Mouse (Mus musculus): Measurements from ENCODE around the gene Aqp11. TPM values are rescaled to one million over a fixed set of nuclear protein-coding genes. Genes with fewer than 3 reads are reported as not detected.

Aqp11 gene
- polyA plus RNA-seq, 1 experiment from 2014 or later, result 4.0 TPM

GRCm38 (mm10) chr7:97720109-97720508 is 18.0 kb downstream of the Aqp11 start:
- WGBS, result 79% methylated on average over 5 of the region's 5 CpGs
- Histone ChIP-seq H3K9me3 (no peaks in the 10 kb centered on the region), H3K4me1 (no peaks in the 10 kb centered on the region), H3K27me3 (replicated peaks; ENCODE audit: low read depth, poor library complexity, severe bottlenecking) (no peaks in the 10 kb centered on the region), H3K4me3 (no peak overlapping the region), H3K27ac (replicated peaks) (no peak overlapping the region), H3K36me3 (replicated peaks) (peaks cover 91% of the 10 kb centered on the region)
- DNase-seq (ENCODE audit: low spot score), result no peak

GRCm38 (mm10) chr7:97719078-97719477 is 19.0 kb downstream of the Aqp11 start:
- whole genome bisulfite sequencing, result 72% methylated on average over 5 of the region's 5 CpGs
- H3K4me3 ChIP-seq, result no peak overlapping the region
- no peak for DNase-seq (ENCODE audit: low spot score)
- 0 out of 2 replicates have a peak, but pooled peaks cover 4% of the 10 kb centered on the region for H3K9me3 ChIP-seq
- no peak overlapping the region for H3K27ac ChIP-seq (replicated peaks)
- no peaks in the 10 kb centered on the region for H3K4me1 ChIP-seq
- peaks cover 91% of the 10 kb centered on the region for H3K36me3 ChIP-seq (replicated peaks)
- no peaks in the 10 kb centered on the region for H3K27me3 ChIP-seq (replicated peaks; ENCODE audit: low read depth, poor library complexity, severe bottlenecking)

- H3K36me3 ChIP-seq (replicated peaks), result peaks cover 91% of the 10 kb centered on the region
- H3K4me1 ChIP-seq, result no peaks in the 10 kb centered on the region
- no peaks in the 10 kb centered on the region for H3K27me3 ChIP-seq (replicated peaks; ENCODE audit: low read depth, poor library complexity, severe bottlenecking)
- 0 out of 2 replicates have a peak, but pooled peaks cover 4% of the 10 kb centered on the region for H3K9me3 ChIP-seq
- no peak overlapping the region for H3K4me3 ChIP-seq
- DNase-seq (ENCODE audit: low spot score), result no peak
- WGBS, result 90% methylated on average over 1 of the region's 1 CpGs
- no peak overlapping the region for H3K27ac ChIP-seq (replicated peaks)
Observed at GRCm38 (mm10) chr7:97717326-97717725, 20.8 kb downstream of the Aqp11 start.

- no peak overlapping the region for H3K4me3 ChIP-seq
- no peak for DNase-seq (ENCODE audit: low spot score)
- 94% methylated on average over 5 of the region's 5 CpGs for WGBS
- H3K9me3 ChIP-seq, result 0 out of 2 replicates have a peak, but pooled peaks cover 4% of the 10 kb centered on the region
- no peak overlapping the region for H3K27ac ChIP-seq (replicated peaks)
- no peaks in the 10 kb centered on the region for H3K4me1 ChIP-seq
- no peaks in the 10 kb centered on the region for H3K27me3 ChIP-seq (replicated peaks; ENCODE audit: low read depth, poor library complexity, severe bottlenecking)
- H3K36me3 ChIP-seq (replicated peaks), result peaks cover 88% of the 10 kb centered on the region
Observed at GRCm38 (mm10) chr7:97714651-97715050, 23.4 kb downstream of the Aqp11 start.

GRCm38 (mm10) chr7:97709204-97709603 is 28.9 kb downstream of the Aqp11 start:
- Histone ChIP-seq H3K27me3 (replicated peaks; ENCODE audit: low read depth, poor library complexity, severe bottlenecking) (no peaks in the 10 kb centered on the region), H3K27ac (replicated peaks) (no peak overlapping the region), H3K4me1 (no peaks in the 10 kb centered on the region), H3K4me3 (no peak overlapping the region), H3K9me3 (no peaks in the 10 kb centered on the region), H3K36me3 (replicated peaks) (peaks cover 72% of the 10 kb centered on the region)
- DNase-seq (ENCODE audit: low spot score), result no peak
- whole genome bisulfite sequencing, result 83% methylated on average over 3 of the region's 3 CpGs

- Histone ChIP-seq H3K27me3 (replicated peaks; ENCODE audit: low read depth, poor library complexity, severe bottlenecking) (no peaks in the 10 kb centered on the region), H3K9me3 (no peaks in the 10 kb centered on the region), H3K36me3 (replicated peaks) (peaks cover 58% of the 10 kb centered on the region), H3K27ac (replicated peaks) (no peak overlapping the region), H3K4me3 (no peak overlapping the region), H3K4me1 (no peaks in the 10 kb centered on the region)
- no peak for DNase-seq (ENCODE audit: low spot score)
- WGBS, result 90% methylated on average over 5 of the region's 5 CpGs
Observed at GRCm38 (mm10) chr7:97707809-97708208, 30.3 kb downstream of the Aqp11 start.

- Histone ChIP-seq H3K9me3 (no peaks in the 10 kb centered on the region), H3K4me3 (no peak overlapping the region), H3K27me3 (replicated peaks; ENCODE audit: low read depth, poor library complexity, severe bottlenecking) (no peaks in the 10 kb centered on the region), H3K36me3 (replicated peaks) (peaks cover 51% of the 10 kb centered on the region), H3K27ac (replicated peaks) (no peak overlapping the region), H3K4me1 (no peaks in the 10 kb centered on the region)
- DNase-seq (ENCODE audit: low spot score), result no peak
- WGBS, result 89% methylated on average over 4 of the region's 4 CpGs
Observed at GRCm38 (mm10) chr7:97707123-97707522, 31.0 kb downstream of the Aqp11 start.

GRCm38 (mm10) chr7:97701106-97701505 is 37.0 kb downstream of the Aqp11 start:
- H3K4me3 ChIP-seq, result no peak overlapping the region
- H3K27ac ChIP-seq (replicated peaks), result no peak overlapping the region
- H3K4me1 ChIP-seq, result peaks cover 10% of the 10 kb centered on the region
- peaks cover 5% of the 10 kb centered on the region; the same call in 1 of the 2 replicates for H3K9me3 ChIP-seq
- DNase-seq (ENCODE audit: low spot score), result no peak
- H3K27me3 ChIP-seq (replicated peaks; ENCODE audit: low read depth, poor library complexity, severe bottlenecking), result no peaks in the 10 kb centered on the region
- 89% methylated on average over 6 of the region's 6 CpGs for WGBS
- peaks cover 36% of the 10 kb centered on the region for H3K36me3 ChIP-seq (replicated peaks)

- no peaks in the 10 kb centered on the region for H3K27me3 ChIP-seq (replicated peaks; ENCODE audit: low read depth, poor library complexity, severe bottlenecking)
- H3K36me3 ChIP-seq (replicated peaks), result peaks cover 31% of the 10 kb centered on the region
- no peak overlapping the region for H3K27ac ChIP-seq (replicated peaks)
- WGBS, result 95% methylated on average over 4 of the region's 4 CpGs
- H3K9me3 ChIP-seq, result peaks cover 5% of the 10 kb centered on the region; the same call in 1 of the 2 replicates
- H3K4me1 ChIP-seq, result peaks cover 16% of the 10 kb centered on the region
- no peak for DNase-seq (ENCODE audit: low spot score)
- no peak overlapping the region for H3K4me3 ChIP-seq
Observed at GRCm38 (mm10) chr7:97700173-97700572, 37.9 kb downstream of the Aqp11 start.

- DNase-seq (ENCODE audit: low spot score), result peak; percentile 91
Observed at GRCm38 (mm10) chr7:97696506-97697254, 41.4 kb downstream of the Aqp11 start, which contains the start of gene Clns1a. TSS of gene Clns1a (plus strand) at chr7:97696634.

GRCm38 (mm10) chr7:97696133-97696505 is 42.0 kb downstream of the Aqp11 start:
- no peak for DNase-seq (ENCODE audit: low spot score)
- 41% methylated on average over 19 of the region's 19 CpGs for WGBS
- H3K4me1 ChIP-seq, result peaks cover 16% of the 10 kb centered on the region

More at GRCm38 (mm10) chr7:97696506-97697254, 41.4 kb downstream of the Aqp11 start, which contains the start of gene Clns1a:
- Histone ChIP-seq H3K4me1 (peaks cover 16% of the 10 kb centered on the region), H3K27ac (replicated peaks) (peak within 1 kb of the TSS; percentile 94), H3K9me3 (peaks cover 5% of the 10 kb centered on the region; the same call in 1 of the 2 replicates), H3K4me3 (peak within 1 kb of the TSS; percentile 90), H3K27me3 (replicated peaks; ENCODE audit: low read depth, poor library complexity, severe bottlenecking) (no peaks in the 10 kb centered on the region), H3K36me3 (replicated peaks) (peaks cover 28% of the 10 kb centered on the region)
- WGBS, result under 1% methylated on average over 63 of the region's 63 CpGs

GRCm38 (mm10) chr7:97695441-97695840 is 42.6 kb downstream of the Aqp11 start:
- Histone ChIP-seq H3K4me1 (peaks cover 16% of the 10 kb centered on the region), H3K27ac (replicated peaks) (no peak overlapping the region), H3K36me3 (replicated peaks) (peaks cover 24% of the 10 kb centered on the region), H3K27me3 (replicated peaks; ENCODE audit: low read depth, poor library complexity, severe bottlenecking) (no peaks in the 10 kb centered on the region), H3K4me3 (no peak overlapping the region), H3K9me3 (peaks cover 5% of the 10 kb centered on the region; the same call in 1 of the 2 replicates)
- WGBS, result 91% methylated on average over 1 of the region's 1 CpGs
- no peak for DNase-seq (ENCODE audit: low spot score)

More at GRCm38 (mm10) chr7:97696133-97696505, 42.0 kb downstream of the Aqp11 start:
- Histone ChIP-seq H3K4me3 (peak overlapping the region; percentile 90), H3K9me3 (peaks cover 5% of the 10 kb centered on the region; the same call in 1 of the 2 replicates), H3K27me3 (replicated peaks; ENCODE audit: low read depth, poor library complexity, severe bottlenecking) (no peaks in the 10 kb centered on the region), H3K36me3 (replicated peaks) (peaks cover 25% of the 10 kb centered on the region), H3K27ac (replicated peaks) (peak overlapping the region; percentile 94)

GRCm38 (mm10) chr7:97687831-97688230 is 50.3 kb downstream of the Aqp11 start:
- 94% methylated on average over 2 of the region's 2 CpGs for WGBS

More at GRCm38 (mm10) chr7:97687831-97688230, 50.3 kb downstream of the Aqp11 start:
- H3K27ac ChIP-seq (replicated peaks), result no peak overlapping the region
- peaks cover 60% of the 10 kb centered on the region for H3K36me3 ChIP-seq (replicated peaks)
- H3K4me1 ChIP-seq, result no peaks in the 10 kb centered on the region
- no peaks in the 10 kb centered on the region for H3K9me3 ChIP-seq
- H3K27me3 ChIP-seq (replicated peaks; ENCODE audit: low read depth, poor library complexity, severe bottlenecking), result no peaks in the 10 kb centered on the region
- H3K4me3 ChIP-seq, result no peak overlapping the region
- DNase-seq (ENCODE audit: low spot score), result no peak

Measured in embryonic facial prominence, embryonic 10.5 days (tissue).